Mouse (Mus musculus) ES-E14 (cell line): ENCODE results near the gene Capn8. TPM values are rescaled to one million over a fixed set of nuclear protein-coding genes. Genes with fewer than 3 reads are reported as not detected.

Source experiments
- DNase-seq: peaks from one replicate; pipeline ENCODE4 v3.0.0-alpha.2; 2013; ENCODE audit warnings: low read depth, low spot score
- H3K27ac ChIP-seq: 2 replicates; pipeline ENCODE4 v1.5.1; 2012; ENCODE audit warnings: low read depth, mild to moderate bottlenecking, low read length, moderate library complexity, mixed read lengths; ENCODE audit not compliant: poor library complexity, insufficient read depth, severe bottlenecking
- H3K36me3 ChIP-seq: 2 replicates; pipeline ENCODE4 v1.6.1; 2012; ENCODE audit warnings: mild to moderate bottlenecking, low read length, moderate library complexity, mixed read lengths; ENCODE audit not compliant: control insufficient read depth, poor library complexity, insufficient read depth, severe bottlenecking
- H3K4me1 ChIP-seq, 2 experiments: fragments of 150-350 bp in 1 of 2; sonication (generic) in 1 of 2; 2 replicates each; pipeline ENCODE4 v1.6.1; 2012; ENCODE audit warnings: low read length in 2 of 2, mild to moderate bottlenecking in 1 of 2, mixed read lengths in 1 of 2; ENCODE audit not compliant: control insufficient read depth in 2 of 2, insufficient read depth in 2 of 2, poor library complexity in 1 of 2
- H3K4me3 ChIP-seq, 2 experiments: fragments of 150-350 bp in 1 of 2; sonication (generic) in 1 of 2; 2 replicates each; pipeline ENCODE4 v1.5.1; 2012; ENCODE audit warnings: low read length in 2 of 2, low read depth in 1 of 2, mild to moderate bottlenecking in 1 of 2, mixed read lengths in 1 of 2; ENCODE audit not compliant: insufficient read depth in 1 of 2, poor library complexity in 1 of 2, severe bottlenecking in 1 of 2
- H3K9ac ChIP-seq: 2 replicates; pipeline ENCODE4 v1.6.1; 2012; ENCODE audit warnings: low read depth, mild to moderate bottlenecking, low read length, mixed read lengths; ENCODE audit not compliant: poor library complexity, insufficient read depth, severe bottlenecking
- H3K9me3 ChIP-seq: fragments of 150-350 bp; sonication (generic); 2 replicates; pipeline ENCODE4 v1.6.1; 2012; ENCODE audit warnings: low read depth, mild to moderate bottlenecking, low read length; ENCODE audit not compliant: control insufficient read depth, insufficient read depth
- CHD2 ChIP-seq: IDR thresholded peaks from 2 replicates; pipeline ENCODE4 v1.6.1; 2014; ENCODE audit warnings: mild to moderate bottlenecking, low read depth, low read length, inconsistent platforms
- HCFC1 ChIP-seq: IDR thresholded peaks from 2 replicates; pipeline ENCODE4 v1.6.1; 2012; ENCODE audit warnings: low read length, inconsistent platforms, borderline replicate concordance; ENCODE audit not compliant: insufficient read depth
- MAFK ChIP-seq: IDR thresholded peaks from 2 replicates; pipeline ENCODE4 v1.6.1; 2014; ENCODE audit warnings: mild to moderate bottlenecking, low read depth, low read length, inconsistent platforms; ENCODE audit not compliant: insufficient read depth
- ZC3H11A ChIP-seq: IDR thresholded peaks from 2 replicates; pipeline ENCODE4 v1.6.1; 2012; ENCODE audit warnings: low read depth, mild to moderate bottlenecking, inconsistent platforms, low read length, borderline replicate concordance
- ZNF384 ChIP-seq: IDR thresholded peaks from 2 replicates; pipeline ENCODE4 v1.6.1; 2012; ENCODE audit warnings: low read depth, low read length, inconsistent platforms
- in situ Hi-C, 2 experiments: fragments of 600-800 bp; cut with MboI; formaldehyde crosslinking; loops; one replicate each; pipeline ENCODE4 v1.15.1; 2025; ENCODE audit warnings: low sequenced_read_pairs in 2 of 2, inconsistent platforms in 1 of 2; ENCODE audit not compliant: unreplicated experiment in 2 of 2
- total RNA-seq: library from RNA; depleted of rRNA; stranded (reverse); fragments of 300-350 nt; gene quantifications from 2 replicates; pipeline ENCODE4 v1.2.3, GENCODE M21; 2012

The Capn8 gene
- total RNA-seq, 1 experiment, result not detected

DNA sequence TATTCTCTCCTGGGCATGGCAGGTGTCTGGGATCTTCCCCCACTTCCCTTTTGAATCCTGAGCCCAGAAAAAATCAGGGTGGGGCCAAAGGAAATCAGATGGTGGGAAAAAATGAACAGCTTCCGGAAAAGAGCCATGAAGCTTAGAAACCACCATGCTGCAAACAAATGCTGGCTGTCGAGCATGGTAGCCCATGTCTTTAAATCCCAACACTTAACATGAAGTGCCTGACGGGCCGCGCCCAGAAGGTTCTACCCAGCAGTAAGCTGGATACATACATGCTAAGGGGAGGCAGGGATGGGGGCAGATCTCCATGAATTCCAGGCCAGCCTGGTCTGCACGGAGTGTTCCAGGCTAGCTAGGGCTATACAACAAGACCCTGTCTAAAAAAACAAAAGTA, 46.0 kb upstream of the Capn8 start:
- Histone ChIP-seq H3K9ac (no peak overlapping the region), H3K4me1 (peaks cover 0 to 3% of the 10 kb centered on the region in 2 experiments; a peak in 3 of 4 replicates), H3K36me3 (no peaks in the 10 kb centered on the region), H3K27ac (no peak overlapping the region), H3K4me3 (no peak overlapping the region), H3K9me3 (no peaks in the 10 kb centered on the region)
- no peak for DNase-seq
- TF ChIP-seq HCFC1, result no peak
- no peak for TF ChIP-seq ZNF384
- no peak for TF ChIP-seq ZC3H11A
- no peak for TF ChIP-seq MAFK
- no peak for TF ChIP-seq CHD2
- in situ Hi-C loops, result no loop called here

GRCm38 (mm10) chr1:182519341-182519740, 45.5 kb upstream of the Capn8 start:
- in situ Hi-C loops, result no loop called here
- Histone ChIP-seq H3K9me3 (no peaks in the 10 kb centered on the region), H3K4me1 (peaks cover 0 to 3% of the 10 kb centered on the region in 2 experiments; a peak in 3 of 4 replicates)

GRCm38 (mm10) chr1:182520091-182520937, 44.5 kb upstream of the Capn8 start:
- Histone ChIP-seq H3K9ac (no peak overlapping the region), H3K4me1 (peaks cover 0 to 3% of the 10 kb centered on the region in 2 experiments; a peak in 3 of 4 replicates), H3K4me3 (no peak overlapping the region), H3K27ac (no peak overlapping the region), H3K36me3 (no peaks in the 10 kb centered on the region), H3K9me3 (no peaks in the 10 kb centered on the region)
- in situ Hi-C loops, result loop anchor here in 1 of 2 experiments (10.0 kb wide), 1 partner anchor 366 kb away; no protein-coding TSS in a partner anchor
- no peak for DNase-seq
- TF ChIP-seq MAFK, result no peak
- no peak for TF ChIP-seq ZC3H11A
- TF ChIP-seq CHD2, result no peak
- TF ChIP-seq HCFC1, result no peak
- no peak for TF ChIP-seq ZNF384

More at GRCm38 (mm10) chr1:182519341-182519740, 45.5 kb upstream of the Capn8 start:
- TF ChIP-seq MAFK (no peak), HCFC1 (no peak), ZC3H11A (no peak), ZNF384 (no peak), CHD2 (no peak)
- Histone ChIP-seq H3K4me3 (no peak overlapping the region), H3K9ac (no peak overlapping the region), H3K27ac (no peak overlapping the region), H3K36me3 (no peaks in the 10 kb centered on the region)
- DNase-seq, result no peak

DNA sequence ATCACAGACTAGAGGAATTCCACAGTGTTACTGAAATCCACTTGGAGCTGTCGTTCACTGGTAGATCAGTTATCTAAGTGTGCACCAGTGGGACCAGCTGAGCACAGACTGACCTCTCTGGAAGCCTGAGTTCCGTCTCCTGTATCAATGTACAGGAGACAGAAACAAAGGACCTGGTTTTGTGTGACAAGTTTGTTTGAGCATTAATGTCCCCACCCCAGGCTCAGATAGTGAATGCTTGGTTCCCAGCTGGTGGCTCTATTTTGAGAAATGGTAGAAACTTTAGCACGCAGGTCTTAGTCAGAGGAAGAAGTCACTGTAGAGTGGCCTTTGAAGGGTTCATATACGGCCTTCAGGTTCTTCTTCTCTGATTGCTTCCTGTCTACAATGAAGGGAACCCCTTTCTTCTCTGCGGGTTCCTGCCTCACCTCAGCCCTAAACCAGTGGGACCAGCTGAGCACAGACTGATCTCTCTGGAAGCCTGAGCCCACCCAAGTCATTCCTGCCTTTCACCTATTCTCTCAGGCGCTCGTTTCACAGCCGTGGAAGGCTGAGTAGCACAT, 43.8 kb upstream of the Capn8 start:
- no peak overlapping the region for H3K27ac ChIP-seq
- TF ChIP-seq MAFK (no peak), ZC3H11A (no peak), ZNF384 (no peak), HCFC1 (no peak), CHD2 (no peak)
- in situ Hi-C loops, result loop anchor here in 1 of 2 experiments (10.0 kb wide), 1 partner anchor 366 kb away; no protein-coding TSS in a partner anchor

More for the DNA sequence above, 43.8 kb upstream of the Capn8 start:
- Histone ChIP-seq H3K9ac (no peak overlapping the region), H3K9me3 (no peaks in the 10 kb centered on the region), H3K4me1 (peaks cover 0 to 3% of the 10 kb centered on the region in 2 experiments; a peak in 3 of 4 replicates), H3K4me3 (no peak overlapping the region), H3K36me3 (no peaks in the 10 kb centered on the region)
- DNase-seq, result no peak
